Mouse (Mus musculus) ES-E14 (cell line): ENCODE measurements at regions not wholly inside any gene's neighbourhood (a gene's known extent, or its start where the extent isn't known, plus 50 kb on each side); places are given as distances from the start of the nearest gene placed in this dataset.

Experiments used
- CHD2 ChIP-seq: IDR thresholded peaks from 2 replicates; pipeline ENCODE4 v1.6.1; 2014; ENCODE audit warnings: mild to moderate bottlenecking, low read depth, low read length, inconsistent platforms
- HCFC1 ChIP-seq: IDR thresholded peaks from 2 replicates; pipeline ENCODE4 v1.6.1; 2012; ENCODE audit warnings: low read length, inconsistent platforms, borderline replicate concordance; ENCODE audit not compliant: insufficient read depth
- ZC3H11A ChIP-seq: IDR thresholded peaks from 2 replicates; pipeline ENCODE4 v1.6.1; 2012; ENCODE audit warnings: low read depth, mild to moderate bottlenecking, inconsistent platforms, low read length, borderline replicate concordance
- ZNF384 ChIP-seq: IDR thresholded peaks from 2 replicates; pipeline ENCODE4 v1.6.1; 2012; ENCODE audit warnings: low read depth, low read length, inconsistent platforms

- TF ChIP-seq ZC3H11A (no peak), HCFC1 (no peak), CHD2 (no peak), ZNF384 (no peak)
Observed at GRCm38 (mm10) chr2:106477991-106478390, 215.1 kb upstream of the Mpped2 start.
